Mouse (Mus musculus): ENCODE measurements at regions not wholly inside any gene's neighbourhood (a gene's known extent, or its start where the extent isn't known, plus 50 kb on each side); places are given as distances from the start of the nearest gene placed in this dataset.

GRCm38 (mm10) chr11:18102841-18103240, 149.2 kb upstream of the Etaa1 start:
- no peak overlapping the region for H3K27ac ChIP-seq
- ATAC-seq (ENCODE audit: low FRiP score, low read depth) = no peak
- no peak overlapping the region for H3K9ac ChIP-seq
- no peaks in the 10 kb centered on the region for H3K9me3 ChIP-seq
- WGBS = 94% methylated on average over 3 of the region's 3 CpGs
- H3K36me3 ChIP-seq = no peaks in the 10 kb centered on the region
- H3K4me1 ChIP-seq = no peaks in the 10 kb centered on the region
- H3K4me2 ChIP-seq (replicated peaks) = no peak overlapping the region
- no peak overlapping the region for H3K4me3 ChIP-seq
- no peaks in the 10 kb centered on the region for H3K27me3 ChIP-seq (replicated peaks)

- Histone ChIP-seq H3K27ac (no peak overlapping the region), H3K36me3 (no peaks in the 10 kb centered on the region), H3K9ac (no peak overlapping the region), H3K9me3 (no peaks in the 10 kb centered on the region), H3K4me3 (no peak overlapping the region), H3K4me1 (no peaks in the 10 kb centered on the region), H3K27me3 (replicated peaks) (no peaks in the 10 kb centered on the region), H3K4me2 (replicated peaks) (no peak overlapping the region)
- 64% methylated on average over 4 of the region's 4 CpGs for WGBS
- no peak for ATAC-seq (ENCODE audit: low FRiP score, low read depth)
These were observed 122.3 kb upstream of the Etaa1 start for GRCm38 (mm10) chr11:18075840-18076435.

- Histone ChIP-seq H3K36me3 (no peaks in the 10 kb centered on the region), H3K9me3 (no peaks in the 10 kb centered on the region), H3K27me3 (replicated peaks) (no peaks in the 10 kb centered on the region), H3K9ac (no peak overlapping the region), H3K27ac (no peak overlapping the region), H3K4me3 (no peak overlapping the region), H3K4me2 (replicated peaks) (no peak overlapping the region), H3K4me1 (no peaks in the 10 kb centered on the region)
- no peak for ATAC-seq (ENCODE audit: low FRiP score, low read depth)
- WGBS = 89% methylated on average over 4 of the region's 4 CpGs
These were observed 117.1 kb upstream of the Etaa1 start for GRCm38 (mm10) chr11:18070586-18071306.

GRCm38 (mm10) chr11:18070032-18070374, 116.3 kb upstream of the Etaa1 start:
- H3K36me3 ChIP-seq = no peaks in the 10 kb centered on the region
- 0 out of 2 replicates have a peak, but pooled peaks have one; percentile 14 for ATAC-seq (ENCODE audit: low FRiP score, low read depth)
- no peak overlapping the region for H3K4me2 ChIP-seq (replicated peaks)
- no peaks in the 10 kb centered on the region for H3K4me1 ChIP-seq
- no peak overlapping the region for H3K27ac ChIP-seq
- H3K9me3 ChIP-seq = no peaks in the 10 kb centered on the region
- H3K4me3 ChIP-seq = no peak overlapping the region
- no peaks in the 10 kb centered on the region for H3K27me3 ChIP-seq (replicated peaks)
- 78% methylated on average over 8 of the region's 8 CpGs for WGBS
- no peak overlapping the region for H3K9ac ChIP-seq

GRCm38 (mm10) chr11:18069348-18070031, 115.8 kb upstream of the Etaa1 start:
- peak; percentile 80; the same call in 1 of the 2 replicates for ATAC-seq (ENCODE audit: low FRiP score, low read depth)
- WGBS = 50% methylated on average over 7 of the region's 7 CpGs
- Histone ChIP-seq H3K9me3 (no peaks in the 10 kb centered on the region), H3K27me3 (replicated peaks) (no peaks in the 10 kb centered on the region), H3K4me3 (no peak overlapping the region), H3K9ac (no peak overlapping the region), H3K36me3 (no peaks in the 10 kb centered on the region), H3K27ac (no peak overlapping the region), H3K4me2 (replicated peaks) (no peak overlapping the region), H3K4me1 (no peaks in the 10 kb centered on the region)

GRCm38 (mm10) chr11:18068085-18068484, 114.4 kb upstream of the Etaa1 start:
- Histone ChIP-seq H3K27ac (no peak overlapping the region), H3K4me1 (no peaks in the 10 kb centered on the region), H3K27me3 (replicated peaks) (no peaks in the 10 kb centered on the region), H3K4me3 (no peak overlapping the region), H3K4me2 (replicated peaks) (no peak overlapping the region), H3K9ac (no peak overlapping the region), H3K36me3 (no peaks in the 10 kb centered on the region), H3K9me3 (no peaks in the 10 kb centered on the region)
- WGBS = 59% methylated on average over 2 of the region's 2 CpGs
- no peak for ATAC-seq (ENCODE audit: low FRiP score, low read depth)

- Histone ChIP-seq H3K4me1 (no peaks in the 10 kb centered on the region), H3K9me3 (no peaks in the 10 kb centered on the region), H3K4me3 (no peak overlapping the region), H3K27ac (no peak overlapping the region), H3K9ac (no peak overlapping the region), H3K27me3 (replicated peaks) (no peaks in the 10 kb centered on the region), H3K4me2 (replicated peaks) (no peak overlapping the region), H3K36me3 (no peaks in the 10 kb centered on the region)
- WGBS = 76% methylated on average over 3 of the region's 3 CpGs
- ATAC-seq (ENCODE audit: low FRiP score, low read depth) = no peak
These were observed 114.0 kb upstream of the Etaa1 start for GRCm38 (mm10) chr11:18067676-18068075.

GRCm38 (mm10) chr11:18041589-18041988, 87.9 kb upstream of the Etaa1 start:
- ATAC-seq (ENCODE audit: low FRiP score, low read depth) = no peak
- Histone ChIP-seq H3K4me2 (replicated peaks) (no peak overlapping the region), H3K27ac (no peak overlapping the region), H3K36me3 (no peaks in the 10 kb centered on the region), H3K9ac (no peak overlapping the region), H3K27me3 (replicated peaks) (no peaks in the 10 kb centered on the region), H3K9me3 (no peaks in the 10 kb centered on the region), H3K4me3 (no peak overlapping the region), H3K4me1 (no peaks in the 10 kb centered on the region)
- WGBS = 95% methylated on average over 1 of the region's 1 CpGs

GRCm38 (mm10) chr11:18031049-18031448, 77.4 kb upstream of the Etaa1 start:
- Histone ChIP-seq H3K27ac (no peak overlapping the region), H3K9me3 (no peaks in the 10 kb centered on the region), H3K4me2 (replicated peaks) (no peak overlapping the region), H3K36me3 (no peaks in the 10 kb centered on the region), H3K9ac (no peak overlapping the region), H3K4me3 (no peak overlapping the region), H3K4me1 (no peaks in the 10 kb centered on the region), H3K27me3 (replicated peaks) (no peaks in the 10 kb centered on the region)
- ATAC-seq (ENCODE audit: low FRiP score, low read depth) = no peak
- WGBS = 91% methylated on average over 4 of the region's 4 CpGs

GRCm38 (mm10) chr11:18022065-18022464, 68.4 kb upstream of the Etaa1 start:
- Histone ChIP-seq H3K4me3 (no peak overlapping the region), H3K4me1 (no peaks in the 10 kb centered on the region), H3K9me3 (no peaks in the 10 kb centered on the region), H3K36me3 (no peaks in the 10 kb centered on the region), H3K4me2 (replicated peaks) (no peak overlapping the region), H3K27me3 (replicated peaks) (no peaks in the 10 kb centered on the region), H3K9ac (no peak overlapping the region), H3K27ac (no peak overlapping the region)
- ATAC-seq (ENCODE audit: low FRiP score, low read depth) = no peak
- 83% methylated on average over 4 of the region's 4 CpGs for WGBS

GRCm38 (mm10) chr11:18015239-18015638, 61.6 kb upstream of the Etaa1 start:
- Histone ChIP-seq H3K9me3 (no peaks in the 10 kb centered on the region), H3K27ac (no peak overlapping the region), H3K4me1 (peaks cover 6% of the 10 kb centered on the region), H3K36me3 (no peaks in the 10 kb centered on the region), H3K4me3 (no peak overlapping the region), H3K27me3 (replicated peaks) (no peaks in the 10 kb centered on the region), H3K4me2 (replicated peaks) (no peak overlapping the region), H3K9ac (no peak overlapping the region)
- WGBS = 15% methylated on average over 4 of the region's 4 CpGs
- ATAC-seq (ENCODE audit: low FRiP score, low read depth) = no peak

- Histone ChIP-seq H3K27ac (no peak overlapping the region), H3K9me3 (no peaks in the 10 kb centered on the region), H3K27me3 (replicated peaks) (no peaks in the 10 kb centered on the region), H3K4me2 (replicated peaks) (peak overlapping the region; percentile 5), H3K4me3 (no peak overlapping the region), H3K9ac (no peak overlapping the region), H3K4me1 (peaks cover 6% of the 10 kb centered on the region), H3K36me3 (no peaks in the 10 kb centered on the region)
- peak; percentile 54; the same call in 1 of the 2 replicates for ATAC-seq (ENCODE audit: low FRiP score, low read depth)
- WGBS = 10% methylated on average over 9 of the region's 9 CpGs
These were observed 60.9 kb upstream of the Etaa1 start for GRCm38 (mm10) chr11:18014610-18015009.

All from neural tube, embryonic 12.5 days (tissue).